Mouse (Mus musculus) heart, adult 8-10 months (tissue): ENCODE measurements around the gene Myh11. TPM values are rescaled to one million over a fixed set of nuclear protein-coding genes. Genes with fewer than 3 reads are reported as not detected.
A peak's percentile ranks its signal among the peaks of the same experiment; 100 is the strongest.
"Not testable (repeated sequence)": the region's sequence is repeated elsewhere in the genome, so short reads cannot be mapped to it uniquely, and the experiment has no call there.

Experiments
- DNase-seq: peaks from one replicate; pipeline ENCODE4 v3.0.0; 2022; ENCODE audit warnings: low spot score
- microRNA-seq: library from miRNA; unstranded; fragments of <30 nt; microRNA quantifications from one replicate; pipeline ENCODE4 v1.2.0, GENCODE M21; 2022
- total RNA-seq, 4 experiments: library from RNA; stranded (reverse); gene quantifications; 2 replicates each; pipeline ENCODE4 v1.2.4; 2022

Myh11 gene
- total RNA-seq, 4 experiments from 2014 or later, result 17.3 to 28.2 (median 21.5) TPM

DNA sequence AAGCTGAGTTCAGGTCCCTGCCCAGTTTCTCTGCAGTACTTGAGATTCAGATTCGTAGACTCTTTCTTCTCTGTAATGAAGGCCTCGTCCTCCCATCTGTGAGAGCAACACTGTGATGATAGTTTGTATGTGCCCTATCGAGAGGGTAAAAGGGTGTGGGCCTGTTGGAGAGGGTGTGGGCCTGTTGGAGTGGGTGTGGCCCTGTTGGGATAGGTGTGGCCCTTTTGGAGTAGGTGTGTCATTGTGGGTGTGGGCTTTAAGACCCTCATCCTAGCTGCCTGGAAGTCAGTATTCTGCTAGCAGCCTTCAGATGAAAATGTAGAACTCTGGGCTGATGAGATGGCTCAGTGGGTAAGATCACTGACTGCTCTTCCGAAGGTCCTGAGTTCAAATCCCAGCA lies 124.7 kb downstream of the Myh11 start:
- no peak for DNase-seq

DNA sequence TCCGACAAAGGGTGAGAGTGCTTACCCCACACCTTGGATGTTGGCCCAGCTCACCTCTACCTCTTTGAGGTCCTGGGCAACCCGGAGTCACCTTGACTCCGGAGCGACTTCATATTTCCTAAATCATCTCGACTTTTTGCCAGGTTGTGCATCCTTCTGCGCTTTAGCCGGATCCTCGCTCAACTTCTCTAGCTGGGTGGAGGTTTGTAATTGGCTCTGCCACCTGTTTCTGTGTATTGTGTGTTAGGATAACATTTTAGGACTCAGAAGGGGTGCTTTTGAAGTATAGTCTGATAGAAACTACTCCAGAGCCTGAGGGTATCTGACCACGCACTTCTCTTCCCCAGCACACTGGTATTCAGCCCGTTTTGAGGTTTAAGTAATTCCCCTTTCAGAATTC lies 127.4 kb downstream of the Myh11 start:
- DNase-seq, result no peak

DNA sequence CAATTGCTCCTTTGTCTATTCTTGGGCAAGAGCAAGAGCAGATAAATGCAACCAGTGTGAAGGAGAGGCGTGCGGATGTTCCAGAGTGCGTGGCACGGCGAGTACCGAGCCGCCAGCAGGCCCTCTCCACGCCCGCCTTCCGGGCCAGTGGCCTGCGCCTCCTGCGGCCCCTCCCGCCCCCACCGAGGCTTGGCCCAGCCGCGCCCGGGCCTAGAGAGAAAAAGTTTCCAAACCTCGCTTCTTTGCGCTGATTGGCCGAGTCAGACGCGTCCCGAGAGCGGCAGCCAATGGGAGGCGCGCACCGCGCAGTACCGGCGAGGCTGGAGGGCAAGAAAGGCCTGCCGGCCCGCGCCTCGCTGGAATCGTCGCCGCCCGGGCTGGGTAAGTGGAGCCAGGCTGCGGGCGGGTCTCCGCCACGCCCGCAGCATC lies 128.2 kb downstream of the Myh11 start, which contains the start of the genes Nde1 and Marf1:
TSS of gene Nde1 (plus strand) at position 288 of the 429 bp plus-strand sequence.
TSS of gene Marf1 (minus strand) at position 364 of the 429 bp plus-strand sequence.
- DNase-seq, result peak; percentile 94

- DNase-seq, result no peak
Measured at GRCm38 (mm10) chr16:14160941-14161340, 130.2 kb downstream of the Myh11 start.

DNA sequence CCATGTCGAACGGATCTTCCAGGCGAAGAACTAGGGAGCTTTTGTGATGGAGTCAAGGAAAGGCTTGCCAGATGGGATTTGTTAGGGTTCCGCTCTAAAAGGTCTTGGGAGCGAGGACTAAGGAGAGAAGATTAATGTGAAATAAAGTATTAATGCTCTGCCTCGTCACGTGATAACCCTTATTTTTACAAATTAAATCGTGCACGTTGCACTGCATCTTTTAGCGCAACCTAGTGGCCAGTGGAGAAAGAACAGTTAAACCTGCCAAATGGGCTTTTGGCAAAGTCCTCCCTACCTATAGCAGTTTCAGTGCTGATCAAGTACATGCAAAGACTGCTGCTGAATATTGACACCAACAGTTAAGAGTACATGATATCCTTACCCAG lies 131.4 kb downstream of the Myh11 start:
- DNase-seq, result peak; percentile 85

DNA sequence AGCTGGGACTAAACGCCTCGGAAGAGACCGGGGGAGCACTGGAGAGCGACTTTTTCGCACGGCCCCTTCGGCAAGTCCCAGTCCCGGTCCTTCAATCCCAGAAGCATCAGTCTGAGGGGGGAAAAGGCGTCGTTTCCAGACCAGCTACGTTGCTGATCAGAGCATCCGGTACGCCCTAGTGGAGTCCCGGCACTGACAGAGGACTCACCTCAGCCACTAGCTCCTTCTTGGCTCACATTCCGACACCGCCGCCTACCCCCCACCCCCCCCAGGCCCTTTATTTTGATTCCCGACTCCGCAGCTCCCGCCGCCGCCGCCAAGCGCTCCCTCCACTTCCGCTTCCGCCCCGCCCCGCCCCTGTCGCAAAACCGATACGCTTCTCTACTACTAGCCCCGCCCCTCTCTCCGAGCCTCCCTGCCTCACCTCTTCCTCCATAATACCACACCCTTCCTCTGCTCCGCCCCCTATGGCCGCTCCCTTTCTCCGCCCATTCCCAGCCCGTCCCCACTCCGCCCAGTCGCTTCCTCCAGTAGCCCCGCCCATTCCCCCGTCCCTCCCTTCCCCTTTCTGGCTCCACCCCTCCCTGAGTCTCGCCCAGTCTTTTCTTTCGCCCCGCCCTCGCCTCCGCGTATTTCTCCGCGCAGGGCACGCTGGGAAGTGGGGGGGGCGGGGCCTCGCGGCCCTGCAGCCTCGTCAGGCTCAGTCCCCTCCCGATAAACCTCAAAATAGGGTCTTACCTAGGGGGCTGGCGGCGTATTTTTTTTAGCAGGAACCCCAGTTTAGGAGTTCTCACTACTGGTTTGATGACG lies 132.0 kb downstream of the Myh11 start:
- DNase-seq, result peak; percentile 99

DNA sequence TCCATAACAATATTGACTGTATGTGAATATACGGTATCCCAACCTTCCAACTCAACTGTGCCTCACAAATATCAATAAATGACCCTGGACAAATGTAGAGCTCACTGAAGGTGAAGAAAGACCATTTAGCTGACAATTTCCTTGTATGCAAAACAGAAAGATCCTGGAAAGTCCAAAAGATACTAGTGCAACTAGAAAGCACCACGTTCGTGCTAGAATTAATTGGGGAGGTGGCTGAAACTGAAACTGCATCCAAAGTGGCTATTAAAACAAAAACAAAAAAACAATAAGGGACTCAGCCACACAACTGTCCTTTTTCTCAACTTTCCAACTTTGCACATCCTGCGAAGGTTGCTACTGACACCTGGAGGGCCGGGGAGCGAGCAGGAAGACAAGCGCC lies 132.6 kb downstream of the Myh11 start:
- DNase-seq, result no peak

DNA sequence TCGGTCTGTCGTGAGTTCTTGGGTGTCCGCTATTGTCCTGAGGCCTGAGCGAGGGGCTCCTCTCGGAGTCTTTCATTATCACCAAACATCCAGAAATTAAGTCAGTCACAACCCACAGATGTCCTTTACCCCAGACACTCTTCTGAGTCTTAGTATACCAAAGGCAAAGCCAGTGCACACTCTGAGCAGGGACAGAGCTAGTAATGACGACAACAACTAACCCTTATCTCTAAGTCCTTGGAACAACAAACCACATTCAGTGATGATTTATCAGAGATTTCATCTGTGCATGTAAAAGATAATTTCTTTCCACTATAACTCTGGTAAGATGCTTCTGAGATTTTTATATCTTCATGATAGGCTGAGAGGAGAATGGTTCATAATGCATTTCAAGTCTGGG lies 134.9 kb downstream of the Myh11 start:
- no peak for DNase-seq

DNA sequence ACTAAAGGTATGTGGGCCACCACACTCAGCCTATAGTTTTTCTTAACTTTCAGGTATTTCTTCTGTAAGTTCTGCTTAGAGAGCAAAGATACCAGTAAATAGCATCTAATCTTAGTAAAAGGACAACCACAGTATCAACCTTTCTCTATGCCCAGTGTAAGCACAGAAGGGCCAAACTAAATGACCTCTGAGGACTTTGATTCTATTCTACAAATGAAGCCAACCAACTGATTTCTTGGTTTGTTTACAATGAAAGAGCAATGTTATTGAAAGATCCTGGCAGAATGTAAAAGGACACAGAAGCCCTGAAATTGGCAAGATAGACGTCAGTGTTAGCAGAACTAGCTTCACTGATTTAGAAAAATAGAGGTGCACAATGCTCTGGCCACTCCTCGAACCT lies 135.5 kb downstream of the Myh11 start:
- DNase-seq, result not testable (repeated sequence)

- DNase-seq, result no peak
Measured at GRCm38 (mm10) chr16:14151718-14152117, 139.5 kb downstream of the Myh11 start.

DNA sequence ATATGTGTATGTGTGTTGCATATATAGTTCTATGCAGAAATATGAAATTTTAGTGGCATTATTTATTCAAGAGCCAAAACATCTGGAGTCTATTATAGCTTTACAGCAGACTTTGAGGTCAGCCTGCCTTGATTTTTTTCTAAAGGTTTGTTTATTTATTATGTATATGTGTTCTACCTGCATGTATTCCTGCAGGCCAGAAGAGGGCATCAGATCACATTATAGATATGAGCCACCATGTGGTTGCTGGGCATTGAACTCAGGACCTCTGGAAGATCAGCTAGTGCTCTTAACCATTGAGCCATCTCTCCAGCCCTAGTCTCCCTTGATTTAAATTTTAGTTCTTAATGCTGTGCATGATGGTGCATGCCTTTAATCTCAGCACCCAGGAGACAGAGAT lies 143.5 kb downstream of the Myh11 start:
- no peak for DNase-seq

Small RNA genes within 50 kb of the gene (microRNA-seq; reads per million reads assigned to microRNA genes)
- 769 reads per million, percentile 79 among the genes with 10 or more reads in this experiment for gene Mir484

Other genes with a start within 250 kb of the Myh11 start
- 10 to 100 TPM; 28.2 to 30.3 (median 29.6) TPM for gene Nde1, start 128.1 kb downstream of the Myh11 start, total RNA-seq
- 10 to 100 TPM; 32.8 to 38.0 (median 35.4) TPM for gene Marf1, start 128.0 kb downstream of the Myh11 start, total RNA-seq
- 10 to 100 TPM; 61.1 to 70.9 (median 64.9) TPM for gene Fopnl, start 26.0 kb upstream of the Myh11 start, total RNA-seq
- 10 to 100 TPM; 15.7 to 25.5 (median 21.1) TPM for gene Abcc1, start 70.2 kb upstream of the Myh11 start, total RNA-seq